Mouse (Mus musculus) gastrocnemius, postnatal 36 days (tissue): ENCODE measurements around the gene Gm17727. TPM values are rescaled to one million over a fixed set of nuclear protein-coding genes. Genes with fewer than 3 reads are reported as not detected.
"Not testable (repeated sequence)": the region's sequence is repeated elsewhere in the genome, so short reads cannot be mapped to it uniquely, and the experiment has no call there.

Experiments used
- DNase-seq, 2 experiments: peaks; one replicate each; pipeline ENCODE4 v3.0.0; 2022
- intact Hi-C: fragments of 180-260 bp; cut with DNase I; formaldehyde crosslinking; loops from one replicate; pipeline ENCODE4 v1.15.1; 2025
- long read RNA-seq, 2 experiments: library from polyadenylated mRNA; stranded (forward); transcript quantifications; one replicate each; pipeline ENCODE4 v2.0.0; 2021
- total RNA-seq, 2 experiments: library from RNA; stranded (reverse); gene quantifications; 2 replicates each; pipeline ENCODE4 v1.2.3; 2021

Gm17727 gene
- total RNA-seq = not detected
- long read RNA-seq, experiment 1 = 0 reads
- long read RNA-seq, experiment 2 = 0 reads

GRCm38 (mm10) chr9:35778009-35778408 is at the start of gene Gm17727:
Gene Gm17727, minus strand, starts transcription at chr9:35778109.
- intact Hi-C loops = no loop called here
- DNase-seq = no peak

- DNase-seq, intact Hi-C loops: not testable (repeated sequence)
Observed at GRCm38 (mm10) chr9:35817881-35818280, 40.0 kb upstream of the Gm17727 start.

GRCm38 (mm10) chr9:35798146-35798545 is 20.2 kb upstream of the Gm17727 start:
- intact Hi-C loops = no loop called here
- DNase-seq = no peak

- DNase-seq = no peak
- intact Hi-C loops = no loop called here
Observed at GRCm38 (mm10) chr9:35790001-35790400, 12.1 kb upstream of the Gm17727 start, which contains the start of the genes Gm27235 and D730048I06Rik. Gene Gm27235, minus strand, starts transcription at chr9:35790101. Gene D730048I06Rik, minus strand, starts transcription at chr9:35790112.

GRCm38 (mm10) chr9:35756843-35757242 is 21.1 kb downstream of the Gm17727 start:
- intact Hi-C loops = no loop called here
- DNase-seq = no peak

- DNase-seq = no peak
- intact Hi-C loops = no loop called here
Observed at GRCm38 (mm10) chr9:35740749-35741148, 37.2 kb downstream of the Gm17727 start, which contains the start of gene Gm17677. Gene Gm17677, plus strand, starts transcription at chr9:35741049.

Other genes starting within 250 kb of the Gm17727 start
- gene Ddx25, start 219.6 kb downstream of the Gm17727 start, total RNA-seq = not detected
- 1 to 10 TPM; 6.8 to 8.5 TPM for gene Pus3, start 219.5 kb downstream of the Gm17727 start, total RNA-seq
- gene Pate2, start 207.8 kb downstream of the Gm17727 start, total RNA-seq = not detected
- under 1 TPM; 0.94 to 0.99 TPM for gene Hyls1, start 207.7 kb downstream of the Gm17727 start, total RNA-seq
- not detected for gene Pate4, start 166.2 kb downstream of the Gm17727 start, total RNA-seq
- not detected for gene Pate3, start 129.9 kb downstream of the Gm17727 start, total RNA-seq
- not detected for gene Pate1, start 90.7 kb downstream of the Gm17727 start, total RNA-seq
- not detected for gene Gm17677, start 37.1 kb downstream of the Gm17727 start, total RNA-seq
- not detected for gene Gm27235, start 12.0 kb upstream of the Gm17727 start, total RNA-seq
- gene D730048I06Rik, start 12.0 kb upstream of the Gm17727 start, total RNA-seq = not detected
- not detected for gene 9230110F15Rik, start 66.0 kb upstream of the Gm17727 start, total RNA-seq
- not detected for gene 9230113P08Rik, start 130.3 kb upstream of the Gm17727 start, total RNA-seq